Mouse (Mus musculus): Measurements from ENCODE around the gene Tbc1d4.

DNA sequence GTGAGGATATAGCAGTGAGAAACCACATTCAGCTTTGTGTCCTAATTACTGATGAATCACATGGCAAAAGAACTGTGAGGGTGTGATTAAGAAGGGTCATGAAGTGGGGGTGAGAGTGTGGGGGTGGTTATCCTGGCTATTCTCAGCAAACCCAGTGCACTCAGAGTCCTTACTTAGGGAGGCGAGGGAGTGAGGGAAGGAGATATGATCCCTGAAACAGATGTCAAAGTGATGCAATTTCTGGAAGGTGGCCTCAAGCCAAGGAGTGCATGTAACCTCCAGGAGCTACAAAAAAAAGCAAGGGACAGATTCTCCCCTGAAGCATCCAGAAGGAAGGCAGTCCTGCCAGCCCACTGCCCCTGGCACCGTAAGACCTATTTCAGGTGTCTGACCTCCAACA lies 40.2 kb downstream of the Tbc1d4 start:
- TF ChIP-seq GATA1 (IDR thresholded peaks at IDR 0.05; ENCODE audit: low read length) (no peak), TAL1 (IDR thresholded peaks at IDR 0.05; ENCODE audit: low read length) (no peak)

All from erythroblast, embryonic 14.5 days (primary cell).